Mouse (Mus musculus) kidney, postnatal 0 days (tissue): ENCODE results near the gene Slc25a48. TPM values are rescaled to one million over a fixed set of nuclear protein-coding genes. Genes with fewer than 3 reads are reported as not detected.

Source experiments
- ATAC-seq: fragments of 200-750 bp; cut with Nextera tagmentation; replicated peaks from 2 replicates; pipeline ENCODE4 v1.8.0; 2017; ENCODE audit warnings: low read depth, moderate number of reproducible peaks, moderate TSS enrichment, moderate library complexity; ENCODE audit not compliant: low FRiP score
- DNase-seq: peaks from one replicate; pipeline ENCODE4 v3.0.0-alpha.2; 2016; ENCODE audit warnings: low spot score
- H3K27ac ChIP-seq: fragments of 300-500 bp; sonication (generic); 2 replicates; pipeline ENCODE4 v1.5.1; 2014; ENCODE audit warnings: mild to moderate bottlenecking
- H3K27me3 ChIP-seq: fragments of 300-500 bp; sonication (generic); 2 replicates; pipeline ENCODE4 v1.6.1; 2014; ENCODE audit warnings: low read length, mixed read lengths; ENCODE audit not compliant: insufficient read depth
- H3K36me3 ChIP-seq: fragments of 300-500 bp; sonication (generic); 2 replicates; pipeline ENCODE4 v1.6.1; 2014; ENCODE audit warnings: low read length, mixed read lengths; ENCODE audit not compliant: insufficient read depth
- H3K4me1 ChIP-seq: fragments of 300-500 bp; sonication (generic); replicated peaks from 2 replicates; pipeline ENCODE4 v1.6.1; 2014; ENCODE audit warnings: antibody characterized with exemption, low read length, mixed read lengths; ENCODE audit not compliant: insufficient read depth
- H3K4me2 ChIP-seq: fragments of 300-500 bp; sonication (generic); 2 replicates; pipeline ENCODE4 v1.6.1; 2014; ENCODE audit warnings: mild to moderate bottlenecking, low read length, moderate library complexity, mixed read lengths
- H3K4me3 ChIP-seq: fragments of 300-500 bp; sonication (generic); replicated peaks from 2 replicates; pipeline ENCODE4 v1.5.1; 2014; ENCODE audit warnings: low read depth, low read length
- H3K9ac ChIP-seq: fragments of 300-500 bp; sonication (generic); 2 replicates; pipeline ENCODE4 v1.6.1; 2014; ENCODE audit warnings: low read depth, low read length
- H3K9me3 ChIP-seq: fragments of 300-500 bp; sonication (generic); replicated peaks from 2 replicates; pipeline ENCODE4 v1.6.1; 2016; ENCODE audit warnings: low read length, inconsistent platforms, mixed read lengths
- CTCF ChIP-seq: IDR thresholded peaks from 2 replicates; pipeline ENCODE4 v1.5.1; 2016; ENCODE audit warnings: antibody characterized with exemption, low read depth, mild to moderate bottlenecking, moderate library complexity
- WGBS: fragments of 180-500 bp; shearing (Covaris S2); extraction: QIAGEN DNeasy Blood & Tissue Kit; methylation state at CpG from one replicate; pipeline ENCODE4 v1.1.7; 2014; 5-methylcytosine and 5-hydroxymethylcytosine counted together
- polyA plus RNA-seq: library from polyadenylated mRNA; unstranded; fragments of >200 nt; fragmentation: Nextera tagmentation; extraction: Ambion mirVana; gene quantifications from 2 replicates; pipeline ENCODE4 v1.2.1, GENCODE M21; 2015

Slc25a48 gene
- polyA plus RNA-seq, 1 experiment from 2014 or later: 0.79 TPM

GRCm38 (mm10) chr13:56463750-56464149 lies 25.6 kb downstream of the Slc25a48 start:
- no peak for ATAC-seq
- 89% methylated on average over 6 of the region's 6 CpGs for WGBS

DNA sequence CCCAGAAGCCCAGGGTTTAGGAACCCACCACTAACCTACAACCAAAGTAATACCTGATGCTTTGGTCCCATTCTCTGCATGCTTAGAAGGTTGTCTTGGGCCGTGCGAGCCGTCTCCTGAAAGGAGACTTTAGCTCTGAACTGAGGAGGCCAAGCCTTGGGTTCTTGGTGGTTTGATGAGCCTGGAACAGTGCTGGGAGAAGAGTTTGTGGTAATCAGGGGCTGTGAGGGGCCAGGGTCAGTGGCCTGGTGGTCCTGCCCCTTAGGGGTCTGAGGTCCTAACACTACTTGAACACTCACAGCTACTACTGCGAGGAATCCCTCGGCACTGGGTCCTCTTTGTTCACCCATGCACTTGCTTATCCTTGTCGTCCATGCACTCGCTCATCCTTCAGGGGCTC lies 29.6 kb downstream of the Slc25a48 start:
- TF ChIP-seq CTCF: no peak
- no peak overlapping the region for H3K9ac ChIP-seq
- H3K36me3 ChIP-seq: no peaks in the 10 kb centered on the region
- H3K9me3 ChIP-seq: no peaks in the 10 kb centered on the region
- H3K27ac ChIP-seq: no peak overlapping the region
- ATAC-seq (no peak), DNase-seq (no peak)
- WGBS: 94% methylated on average over 7 of the region's 7 CpGs
- no peaks in the 10 kb centered on the region for H3K27me3 ChIP-seq
- H3K4me3 ChIP-seq: no peak overlapping the region
- 0 out of 2 replicates have a peak, but pooled peaks cover 4% of the 10 kb centered on the region for H3K4me1 ChIP-seq
- no peak overlapping the region for H3K4me2 ChIP-seq

More at GRCm38 (mm10) chr13:56463750-56464149, 25.6 kb downstream of the Slc25a48 start:
- Histone ChIP-seq H3K9me3 (no peaks in the 10 kb centered on the region), H3K27me3 (no peaks in the 10 kb centered on the region), H3K36me3 (no peaks in the 10 kb centered on the region), H3K9ac (no peak overlapping the region), H3K27ac (no peak overlapping the region), H3K4me3 (no peak overlapping the region), H3K4me1 (no peaks in the 10 kb centered on the region), H3K4me2 (no peak overlapping the region)
- DNase-seq: no peak
- no peak for TF ChIP-seq CTCF

GRCm38 (mm10) chr13:56468536-56468935 lies 30.4 kb downstream of the Slc25a48 start:
- no peak for DNase-seq
- 86% methylated on average over 4 of the region's 4 CpGs for WGBS
- no peak for TF ChIP-seq CTCF

DNA sequence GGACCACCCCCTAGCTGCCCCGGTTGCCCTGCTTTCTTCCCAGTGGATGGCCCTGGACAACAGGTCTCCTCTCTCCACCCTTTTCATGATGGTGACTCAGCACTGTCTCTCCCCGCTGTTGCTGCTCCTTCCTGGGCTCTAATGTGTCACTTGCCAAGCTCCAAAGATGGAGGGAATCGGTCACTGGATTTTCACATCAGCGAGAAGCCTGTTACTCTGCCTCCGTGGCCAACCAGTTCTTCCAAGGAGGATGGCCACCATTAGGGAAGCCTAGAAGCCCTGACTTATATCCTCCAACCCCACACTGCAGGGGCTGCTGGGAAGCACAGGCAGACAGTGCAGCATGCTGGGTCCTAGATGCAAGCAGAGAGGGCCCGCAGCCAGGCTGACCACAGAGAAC lies 33.1 kb downstream of the Slc25a48 start:
- no peak overlapping the region for H3K4me3 ChIP-seq
- 80% methylated on average over 6 of the region's 6 CpGs for WGBS
- TF ChIP-seq CTCF: no peak
- peak overlapping the region; percentile 79; the same call in 1 of the 2 replicates for H3K27ac ChIP-seq
- ATAC-seq: no peak
- H3K9ac ChIP-seq: no peak overlapping the region
- no peaks in the 10 kb centered on the region for H3K9me3 ChIP-seq
- 0 out of 2 replicates have a peak, but pooled peaks cover 4% of the 10 kb centered on the region for H3K4me1 ChIP-seq
- no peak for DNase-seq
- H3K36me3 ChIP-seq: no peaks in the 10 kb centered on the region
- no peaks in the 10 kb centered on the region for H3K27me3 ChIP-seq
- no peak overlapping the region for H3K4me2 ChIP-seq

More at GRCm38 (mm10) chr13:56468536-56468935, 30.4 kb downstream of the Slc25a48 start:
- H3K4me3 ChIP-seq: no peak overlapping the region
- no peak overlapping the region for H3K27ac ChIP-seq
- H3K4me1 ChIP-seq: 0 out of 2 replicates have a peak, but pooled peaks cover 4% of the 10 kb centered on the region
- H3K9me3 ChIP-seq: no peaks in the 10 kb centered on the region
- no peaks in the 10 kb centered on the region for H3K27me3 ChIP-seq
- H3K9ac ChIP-seq: no peak overlapping the region
- ATAC-seq: no peak
- no peaks in the 10 kb centered on the region for H3K36me3 ChIP-seq
- no peak overlapping the region for H3K4me2 ChIP-seq

GRCm38 (mm10) chr13:56471951-56472350 lies 33.8 kb downstream of the Slc25a48 start:
- ATAC-seq: no peak
- Histone ChIP-seq H3K36me3 (no peaks in the 10 kb centered on the region), H3K4me3 (no peak overlapping the region), H3K4me2 (peak overlapping the region; percentile 33; the same call in 1 of the 2 replicates), H3K9ac (no peak overlapping the region), H3K9me3 (no peaks in the 10 kb centered on the region), H3K4me1 (0 out of 2 replicates have a peak, but pooled peaks cover 4% of the 10 kb centered on the region), H3K27me3 (no peaks in the 10 kb centered on the region), H3K27ac (peak overlapping the region; percentile 79)
- DNase-seq: peak; percentile 78
- WGBS: 26% methylated on average over 9 of the region's 9 CpGs
- no peak for TF ChIP-seq CTCF

- no peak for DNase-seq
- no peak for TF ChIP-seq CTCF
- Histone ChIP-seq H3K27ac (no peak overlapping the region), H3K4me3 (no peak overlapping the region), H3K4me1 (0 out of 2 replicates have a peak, but pooled peaks cover 4% of the 10 kb centered on the region), H3K4me2 (no peak overlapping the region), H3K9ac (no peak overlapping the region), H3K36me3 (no peaks in the 10 kb centered on the region), H3K27me3 (no peaks in the 10 kb centered on the region), H3K9me3 (no peaks in the 10 kb centered on the region)
- ATAC-seq: no peak
- WGBS: 93% methylated on average over 9 of the region's 9 CpGs
These were observed 34.5 kb downstream of the Slc25a48 start for GRCm38 (mm10) chr13:56472661-56473060.

GRCm38 (mm10) chr13:56475363-56475762 lies 37.2 kb downstream of the Slc25a48 start:
- no peaks in the 10 kb centered on the region for H3K36me3 ChIP-seq
- H3K4me1 ChIP-seq: 0 out of 2 replicates have a peak, but pooled peaks cover 4% of the 10 kb centered on the region
- H3K4me2 ChIP-seq: no peak overlapping the region
- H3K27ac ChIP-seq: no peak overlapping the region
- no peaks in the 10 kb centered on the region for H3K9me3 ChIP-seq
- no peak overlapping the region for H3K9ac ChIP-seq
- ATAC-seq: 0 out of 2 replicates have a peak, but pooled peaks have one; percentile 44
- peak; percentile 92 for TF ChIP-seq CTCF
- DNase-seq: peak; percentile 93
- H3K27me3 ChIP-seq: no peaks in the 10 kb centered on the region
- no peak overlapping the region for H3K4me3 ChIP-seq
- WGBS: 22% methylated on average over 4 of the region's 4 CpGs
